In the genomic region with DNA sequence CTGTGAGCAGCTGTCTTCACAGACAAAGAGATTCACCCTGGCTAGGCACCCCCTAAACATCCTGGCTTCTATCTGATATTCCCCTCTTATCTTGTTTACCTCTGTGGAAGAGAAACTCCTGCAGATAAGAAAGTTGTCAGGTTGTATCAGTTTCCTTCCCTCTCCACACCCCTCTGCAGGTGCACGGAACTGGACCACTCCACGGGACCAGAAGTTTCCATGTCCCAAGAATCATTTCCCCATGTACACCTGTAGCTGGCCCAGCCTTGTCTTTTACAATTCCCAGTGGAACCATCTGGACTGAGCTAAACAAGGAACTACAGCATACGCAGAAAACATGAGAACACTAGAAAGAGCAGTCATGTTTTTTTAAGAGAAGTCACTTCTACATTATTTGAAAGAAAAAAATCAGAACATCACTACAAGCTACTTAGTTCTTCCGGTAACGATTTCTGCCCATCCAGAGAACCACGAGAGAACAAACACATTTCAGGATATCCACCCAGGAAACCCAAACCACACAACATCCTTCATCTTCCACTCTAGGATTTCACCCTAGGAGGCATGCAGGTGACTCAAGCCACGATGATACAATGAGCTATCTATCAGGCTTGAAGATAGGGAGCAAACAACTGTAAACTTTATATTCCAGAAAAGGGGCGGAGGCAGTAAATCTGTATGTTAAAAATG, we compare ENCODE assay signal across 9 mouse cellular contexts.
DNase-seq lines count a peak whose midpoint lies in the region; ATAC-seq and TF ChIP-seq lines count a peak whose summit lies in the region.
"Had no signal": no experiment of that assay in that cellular context is flagged by ENCODE, and none has a peak within 500 bp of the region (broad histone marks: within the 10 kb centered on the region; RNA-seq: fewer than 3 reads in every experiment).

No protein-coding gene starts in this region.

- H3K27me3 ChIP-seq in embryonic facial prominence, embryonic 10.5 days (replicated peaks; ENCODE audit: low read depth, poor library complexity, severe bottlenecking): peaks cover 22% of the 10 kb centered on the region; the same call in 1 of the 2 replicates
- no peaks in the 10 kb centered on the region; the same call in 1 of the 2 replicates for H3K27me3 ChIP-seq in neural tube, embryonic 12.5 days (replicated peaks)

- no peak for DNase-seq in layer of hippocampus, adult 2 months (ENCODE audit: low spot score in 2 of 2)
- no peak for DNase-seq in layer of hippocampus, adult 8-10 months (ENCODE audit: low spot score in 2 of 2)
- DNase-seq in embryonic facial prominence, embryonic 10.5 days (ENCODE audit: low spot score): no peak
- peak; percentile 52 for DNase-seq in induced T-regulatory cell, adult 2 months (ENCODE audit: low read depth)
- DNase-seq in spleen, postnatal 4 days (ENCODE audit: low spot score in 2 of 2): no peak
- DNase-seq in layer of hippocampus, adult 18-20 months (ENCODE audit: low spot score in 2 of 2): no peak
- DNase-seq: cerebellum, adult 18-20 months; thymus, adult 2 months had no signal

- peak overlapping the region; percentile 88 for H3K27ac ChIP-seq in layer of hippocampus, adult 2 months
- no peak overlapping the region; the same call in 1 of the 2 replicates for H3K27ac ChIP-seq in embryonic facial prominence, embryonic 10.5 days (replicated peaks)
- no peak overlapping the region for H3K27ac ChIP-seq in neural tube, embryonic 12.5 days

- no peaks in the 10 kb centered on the region for H3K9me3 ChIP-seq in embryonic facial prominence, embryonic 10.5 days
- no peaks in the 10 kb centered on the region for H3K9me3 ChIP-seq in neural tube, embryonic 12.5 days

- peak overlapping the region; percentile 61 for H3K4me2 ChIP-seq in neural tube, embryonic 12.5 days (replicated peaks)

- WGBS in embryonic facial prominence, embryonic 10.5 days: 81% methylated on average over 8 of the region's 8 CpGs
- WGBS in neural tube, embryonic 12.5 days: 70% methylated on average over 8 of the region's 8 CpGs

- no peak for ATAC-seq in neural tube, embryonic 12.5 days (ENCODE audit: low FRiP score, low read depth)

- TF ChIP-seq CTCF in layer of hippocampus, adult 2 months (conservative IDR thresholded peaks at IDR 0.05): no peak

- peak overlapping the region; percentile 60 for H3K4me3 ChIP-seq in layer of hippocampus, adult 2 months
- H3K4me3 ChIP-seq in embryonic facial prominence, embryonic 10.5 days: peak overlapping the region; percentile 51
- no peak overlapping the region for H3K4me3 ChIP-seq in neural tube, embryonic 12.5 days

- H3K36me3 ChIP-seq in embryonic facial prominence, embryonic 10.5 days (replicated peaks): no peaks in the 10 kb centered on the region
- H3K36me3 ChIP-seq in neural tube, embryonic 12.5 days: no peaks in the 10 kb centered on the region

- peaks cover 24% of the 10 kb centered on the region for H3K4me1 ChIP-seq in embryonic facial prominence, embryonic 10.5 days
- peaks cover 17% of the 10 kb centered on the region for H3K4me1 ChIP-seq in neural tube, embryonic 12.5 days

- H3K9ac ChIP-seq in neural tube, embryonic 12.5 days: no peak overlapping the region
